Mouse (Mus musculus) bone marrow macrophage, adult 2 months (primary cell): ENCODE measurements around the gene Dock8. TPM values are rescaled to one million over a fixed set of nuclear protein-coding genes. Genes with fewer than 3 reads are reported as not detected.

Experiments used
- H3K27ac ChIP-seq: 2 replicates; pipeline ENCODE4 v1.5.1; 2012; ENCODE audit warnings: low read depth, low read length; ENCODE audit not compliant: insufficient read depth
- H3K4me1 ChIP-seq: 2 replicates; pipeline ENCODE4 v1.6.1; 2012; ENCODE audit warnings: low read length; ENCODE audit not compliant: control insufficient read depth, insufficient read depth
- H3K4me3 ChIP-seq: 2 replicates; pipeline ENCODE4 v1.5.1; 2012; ENCODE audit warnings: mild to moderate bottlenecking, low read length, moderate library complexity; ENCODE audit not compliant: insufficient read depth
- CTCF ChIP-seq: IDR thresholded peaks from 2 replicates; pipeline ENCODE4 v1.5.1; 2012; ENCODE audit warnings: low read depth, mild to moderate bottlenecking, low read length, moderate library complexity
- POLR2A ChIP-seq: IDR thresholded peaks from 2 replicates; pipeline ENCODE4 v1.6.1; 2012; ENCODE audit warnings: mild to moderate bottlenecking, low read depth, low read length, borderline replicate concordance
- polyA plus RNA-seq: library from polyadenylated mRNA; stranded (reverse); fragments of >200 nt; gene quantifications from 2 replicates; pipeline ENCODE4 v1.2.4, GENCODE M21; 2012; ENCODE audit not compliant: missing spikeins, insufficient read depth, insufficient read length

Gene Dock8
- polyA plus RNA-seq, 1 experiment, result 83.3 TPM

DNA sequence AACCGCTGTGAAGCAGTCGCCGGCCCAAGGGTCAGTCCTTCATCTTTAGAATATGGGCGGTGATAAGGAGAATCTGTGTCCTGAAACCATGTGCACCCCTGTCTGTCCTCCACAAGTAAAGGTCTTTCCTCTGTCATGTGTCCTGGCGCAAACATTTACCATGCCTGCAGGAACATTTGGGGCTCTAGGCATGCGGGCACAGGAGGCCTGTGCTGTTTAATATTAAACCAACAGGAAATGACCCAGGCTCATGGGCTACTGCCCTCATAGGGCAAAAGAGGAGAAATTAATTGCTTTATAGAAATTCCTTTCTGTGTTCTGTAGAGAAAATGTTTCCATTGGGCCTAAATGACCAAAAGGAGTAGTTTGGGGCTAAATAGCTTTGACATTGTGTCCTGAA, 36.5 kb downstream of the Dock8 start:
- no peak overlapping the region for H3K27ac ChIP-seq
- H3K4me3 ChIP-seq, result no peak overlapping the region
- peaks cover 25% of the 10 kb centered on the region for H3K4me1 ChIP-seq
- no peak for TF ChIP-seq POLR2A
- no peak for TF ChIP-seq CTCF

- H3K4me3 ChIP-seq, result no peak overlapping the region
Measured at GRCm38 (mm10) chr19:25036784-25037183, 37.5 kb downstream of the Dock8 start.

DNA sequence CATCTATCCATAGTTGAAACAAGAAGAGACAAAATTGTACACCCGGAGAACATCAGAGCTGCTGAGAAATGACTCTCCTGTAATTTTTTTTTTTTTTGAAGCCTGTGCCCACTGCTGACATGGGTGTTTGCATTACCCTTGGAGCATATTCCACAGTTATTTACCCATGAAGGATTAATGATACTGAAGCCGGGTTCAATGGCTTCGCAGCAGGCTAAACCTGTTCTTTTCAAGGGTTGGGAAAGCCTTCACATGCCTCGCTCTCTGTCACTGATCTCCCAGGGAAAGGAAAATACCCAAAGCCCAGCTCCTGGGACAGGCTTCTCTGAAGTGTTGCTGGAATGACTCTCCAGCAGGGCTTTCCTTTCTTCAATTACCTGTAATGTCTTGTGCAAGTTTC, 37.9 kb downstream of the Dock8 start:
- Histone ChIP-seq H3K27ac (no peak overlapping the region), H3K4me3 (no peak overlapping the region), H3K4me1 (peaks cover 25% of the 10 kb centered on the region)
- no peak for TF ChIP-seq CTCF
- no peak for TF ChIP-seq POLR2A

More at GRCm38 (mm10) chr19:25036784-25037183, 37.5 kb downstream of the Dock8 start:
- Histone ChIP-seq H3K4me1 (peaks cover 25% of the 10 kb centered on the region), H3K27ac (no peak overlapping the region)
- TF ChIP-seq CTCF (no peak), POLR2A (no peak)

DNA sequence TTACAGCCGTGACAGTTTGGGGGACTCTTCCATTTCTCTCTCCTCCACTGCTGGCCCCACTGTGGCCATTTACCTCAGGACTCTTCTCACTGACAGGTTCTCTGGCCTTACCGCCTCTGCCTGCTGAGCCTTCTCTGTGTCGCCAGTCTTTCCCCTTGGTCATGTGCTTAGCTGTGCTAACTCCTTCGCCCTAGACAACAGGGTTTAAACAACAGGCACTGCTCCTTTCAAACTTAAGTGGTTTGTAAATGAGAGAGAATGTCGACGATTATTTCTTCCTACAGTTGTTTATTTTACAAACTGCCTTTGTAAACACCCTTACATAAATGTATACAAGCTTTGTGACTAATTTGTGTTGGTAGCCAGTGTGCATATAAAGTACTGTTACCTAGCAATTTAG, 39.0 kb downstream of the Dock8 start:
- Histone ChIP-seq H3K27ac (no peak overlapping the region), H3K4me3 (no peak overlapping the region), H3K4me1 (peaks cover 25% of the 10 kb centered on the region)
- TF ChIP-seq POLR2A (no peak), CTCF (no peak)

DNA sequence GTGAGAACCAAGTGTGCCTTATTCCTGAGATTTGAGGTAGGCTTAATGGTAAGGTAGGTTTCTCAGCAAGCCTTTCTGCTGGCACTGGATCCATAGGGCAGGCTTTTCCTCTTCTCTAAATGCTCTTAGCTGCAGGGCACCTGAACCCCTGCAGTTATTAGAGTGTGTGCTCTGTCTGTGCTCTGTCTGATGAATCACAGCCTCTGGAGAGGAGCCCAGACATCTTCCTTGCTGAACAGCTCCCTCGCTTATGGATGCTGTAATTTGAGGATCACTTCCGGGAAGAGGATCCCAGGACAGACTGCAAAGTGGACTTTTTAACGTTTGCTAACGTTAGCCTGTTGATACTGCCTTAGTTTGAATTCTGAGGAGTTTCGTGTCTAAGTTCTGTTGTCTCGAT, 41.9 kb downstream of the Dock8 start:
- no peak for TF ChIP-seq POLR2A
- TF ChIP-seq CTCF, result no peak
- Histone ChIP-seq H3K4me1 (peaks cover 28% of the 10 kb centered on the region), H3K4me3 (no peak overlapping the region), H3K27ac (no peak overlapping the region)

DNA sequence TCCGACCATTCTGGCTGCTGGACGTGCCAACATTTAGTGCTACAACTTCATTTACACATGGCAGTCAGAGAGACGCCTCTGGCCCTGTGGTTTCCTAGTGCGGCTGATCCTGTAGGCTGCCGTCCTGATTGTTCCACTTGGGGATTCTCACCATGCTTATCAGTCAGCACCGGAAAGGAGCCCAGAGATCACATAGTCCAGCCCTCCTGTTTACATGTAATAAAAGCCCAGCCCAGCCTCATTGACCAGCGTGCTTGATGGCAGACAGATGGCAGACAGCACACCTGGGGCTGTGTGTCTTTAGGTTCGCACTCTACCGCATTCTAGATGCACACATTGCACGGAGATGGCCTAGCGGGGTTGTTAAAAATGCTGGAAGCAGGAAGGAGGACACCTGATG, 43.6 kb downstream of the Dock8 start:
- H3K27ac ChIP-seq, result no peak overlapping the region
- H3K4me1 ChIP-seq, result peaks cover 19% of the 10 kb centered on the region
- no peak overlapping the region for H3K4me3 ChIP-seq
- TF ChIP-seq POLR2A (no peak), CTCF (no peak)

DNA sequence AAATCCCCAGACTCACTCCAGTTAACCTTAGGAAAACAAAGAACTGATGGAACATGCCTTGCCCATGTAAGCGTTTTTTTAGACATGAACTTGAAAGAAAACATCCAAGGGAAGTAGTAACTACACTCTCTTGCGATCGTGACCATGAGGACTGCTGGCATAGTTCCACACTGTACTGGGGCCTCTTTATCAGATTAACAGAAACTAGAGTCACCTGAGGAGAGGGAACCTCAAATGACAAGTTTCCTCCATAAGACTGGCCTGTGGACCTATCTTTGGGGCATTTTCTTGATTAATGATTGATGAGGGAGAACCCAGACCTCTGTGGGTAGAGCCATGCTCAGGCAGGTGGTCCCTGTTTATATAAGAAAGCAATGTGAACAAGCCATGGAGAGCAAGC, 44.7 kb downstream of the Dock8 start:
- Histone ChIP-seq H3K4me1 (peaks cover 15% of the 10 kb centered on the region), H3K27ac (no peak overlapping the region), H3K4me3 (no peak overlapping the region)
- TF ChIP-seq POLR2A (no peak), CTCF (no peak)

- Histone ChIP-seq H3K4me1 (peaks cover 30% of the 10 kb centered on the region), H3K4me3 (peak overlapping the region; percentile 52)
- TF ChIP-seq CTCF, result no peak
- TF ChIP-seq POLR2A, result no peak
Measured at GRCm38 (mm10) chr19:25052355-25052754, 53.0 kb downstream of the Dock8 start.

GRCm38 (mm10) chr19:25053152-25053551, 53.8 kb downstream of the Dock8 start:
- Histone ChIP-seq H3K4me1 (peaks cover 36% of the 10 kb centered on the region), H3K27ac (peak overlapping the region; percentile 95), H3K4me3 (peak overlapping the region; percentile 52)
- no peak for TF ChIP-seq POLR2A
- TF ChIP-seq CTCF, result no peak

More at GRCm38 (mm10) chr19:25052355-25052754, 53.0 kb downstream of the Dock8 start:
- peak overlapping the region; percentile 95 for H3K27ac ChIP-seq

GRCm38 (mm10) chr19:25055025-25055424, 55.7 kb downstream of the Dock8 start:
- Histone ChIP-seq H3K4me3 (no peak overlapping the region), H3K27ac (no peak overlapping the region), H3K4me1 (peaks cover 37% of the 10 kb centered on the region)
- TF ChIP-seq CTCF, result no peak
- TF ChIP-seq POLR2A, result no peak

- TF ChIP-seq CTCF (no peak), POLR2A (no peak)
- H3K4me1 ChIP-seq, result peaks cover 36% of the 10 kb centered on the region
- H3K4me3 ChIP-seq, result no peak overlapping the region
- no peak overlapping the region for H3K27ac ChIP-seq
Measured at GRCm38 (mm10) chr19:25055559-25055958, 56.2 kb downstream of the Dock8 start.
